Mouse (Mus musculus) spleen, adult 2 months (tissue): ENCODE results near the gene Cnot4. TPM values are rescaled to one million over a fixed set of nuclear protein-coding genes. Genes with fewer than 3 reads are reported as not detected.
A peak's percentile ranks its signal among the peaks of the same experiment; 100 is the strongest.

Source experiments
- DNase-seq, 2 experiments: peaks; one replicate each; pipeline versions ENCODE4 v3.0.0 to v3.0.0-alpha.2; 2012 to 2021; ENCODE audit warnings: low spot score in 2 of 2, low read depth in 1 of 2
- H3K27ac ChIP-seq: fragments of 200-500 bp; 2 replicates; pipeline ENCODE4 v1.5.1; 2012; ENCODE audit warnings: low read length, inconsistent platforms; ENCODE audit not compliant: insufficient read depth
- H3K27me3 ChIP-seq: fragments of 200-500 bp; 2 replicates; pipeline ENCODE4 v1.6.1; 2012; ENCODE audit warnings: mild to moderate bottlenecking, moderate library complexity, low read length, inconsistent platforms; ENCODE audit not compliant: control insufficient read depth, insufficient read depth
- H3K36me3 ChIP-seq: fragments of 200-500 bp; 2 replicates; pipeline ENCODE4 v1.6.1; 2012; ENCODE audit warnings: mild to moderate bottlenecking, low read length, inconsistent platforms; ENCODE audit not compliant: control insufficient read depth, insufficient read depth
- H3K4me1 ChIP-seq: fragments of 200-500 bp; 2 replicates; pipeline ENCODE4 v1.6.1; 2011; ENCODE audit warnings: inconsistent platforms; ENCODE audit not compliant: control insufficient read depth, insufficient read depth, insufficient read length
- H3K4me3 ChIP-seq: fragments of 200-500 bp; 2 replicates; pipeline ENCODE4 v1.5.1; 2011; ENCODE audit warnings: mild to moderate bottlenecking, inconsistent platforms; ENCODE audit not compliant: insufficient read depth, insufficient read length; ENCODE audit errors: extremely low read depth
- CTCF ChIP-seq: fragments of 200-500 bp; IDR thresholded peaks from 2 replicates; pipeline ENCODE4 v1.5.1; 2011; ENCODE audit warnings: mild to moderate bottlenecking, inconsistent platforms; ENCODE audit not compliant: insufficient read depth, insufficient read length, insufficient replicate concordance; ENCODE audit errors: extremely low read depth
- POLR2A ChIP-seq: fragments of 200-500 bp; IDR thresholded peaks from 2 replicates; pipeline ENCODE4 v1.6.1; 2011; ENCODE audit warnings: low read depth, low read length, inconsistent platforms
- WGBS: fragments of 180-500 bp; shearing (Covaris S2); methylation state at CpG from one replicate; pipeline ENCODE4 v1.1.7; 2018; 5-methylcytosine and 5-hydroxymethylcytosine counted together
- polyA plus RNA-seq: library from polyadenylated mRNA; depleted of rRNA; stranded (reverse); fragments of >200 nt; gene quantifications from 2 replicates; pipeline ENCODE4 v1.2.3, GENCODE M21; 2012

Gene Cnot4
- polyA plus RNA-seq, 1 experiment: 7.8 TPM

DNA sequence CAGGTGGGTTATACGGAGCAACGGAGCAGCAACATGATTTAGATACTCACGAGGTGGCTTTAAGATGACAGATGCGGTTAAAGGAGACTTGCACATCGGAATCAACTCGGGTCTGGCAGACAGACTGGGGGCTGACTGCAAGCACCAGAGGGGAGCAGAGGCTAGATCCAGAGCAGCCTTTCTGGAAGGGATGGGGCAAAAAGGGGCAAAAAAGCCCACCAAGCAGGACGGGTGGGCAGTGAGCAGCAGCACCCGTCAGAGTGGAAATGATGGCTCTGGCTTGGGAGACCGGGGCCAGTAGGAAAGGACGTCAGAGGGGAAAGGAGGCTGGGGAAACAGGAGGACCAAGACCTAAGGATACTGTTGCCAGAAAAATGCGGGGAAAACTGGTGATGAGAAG, 718 bp downstream of the Cnot4 start:
- no peak for DNase-seq

DNA sequence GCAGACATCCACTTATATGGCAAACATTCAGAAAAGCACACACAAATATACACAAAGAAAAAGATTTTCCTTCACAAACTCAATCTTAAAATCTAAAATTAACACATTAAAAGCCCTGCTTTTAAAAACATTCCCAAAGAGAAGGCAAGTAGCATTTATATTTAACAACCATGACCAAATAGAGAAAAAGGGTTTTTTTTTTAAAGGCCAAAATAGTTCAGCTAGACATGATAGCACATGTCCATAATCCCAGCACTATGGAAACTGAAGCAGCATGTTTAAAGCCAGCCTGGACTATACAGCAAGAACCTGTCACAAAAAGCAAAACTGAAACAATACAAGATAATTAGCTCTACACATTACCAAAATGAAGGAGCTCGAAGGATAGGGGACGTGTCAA, 11.0 kb downstream of the Cnot4 start:
- H3K4me3 ChIP-seq: no peak overlapping the region
- no peaks in the 10 kb centered on the region for H3K27me3 ChIP-seq
- no peak for TF ChIP-seq POLR2A
- TF ChIP-seq CTCF: no peak
- no peaks in the 10 kb centered on the region for H3K4me1 ChIP-seq
- DNase-seq: no peak
- WGBS: 94% methylated on average over 2 of the region's 2 CpGs
- H3K27ac ChIP-seq: no peak overlapping the region
- peaks cover 3% of the 10 kb centered on the region; the same call in 1 of the 2 replicates for H3K36me3 ChIP-seq

More for the DNA sequence above, 718 bp downstream of the Cnot4 start:
- no peaks in the 10 kb centered on the region for H3K36me3 ChIP-seq
- no peaks in the 10 kb centered on the region; the same call in 1 of the 2 replicates for H3K4me1 ChIP-seq
- WGBS: 1% methylated on average over 11 of the region's 11 CpGs
- TF ChIP-seq POLR2A (no peak), CTCF (no peak)
- H3K27me3 ChIP-seq: no peaks in the 10 kb centered on the region
- peak overlapping the region; percentile 6; the same call in 1 of the 2 replicates for H3K27ac ChIP-seq
- peak overlapping the region; percentile 89 for H3K4me3 ChIP-seq

DNA sequence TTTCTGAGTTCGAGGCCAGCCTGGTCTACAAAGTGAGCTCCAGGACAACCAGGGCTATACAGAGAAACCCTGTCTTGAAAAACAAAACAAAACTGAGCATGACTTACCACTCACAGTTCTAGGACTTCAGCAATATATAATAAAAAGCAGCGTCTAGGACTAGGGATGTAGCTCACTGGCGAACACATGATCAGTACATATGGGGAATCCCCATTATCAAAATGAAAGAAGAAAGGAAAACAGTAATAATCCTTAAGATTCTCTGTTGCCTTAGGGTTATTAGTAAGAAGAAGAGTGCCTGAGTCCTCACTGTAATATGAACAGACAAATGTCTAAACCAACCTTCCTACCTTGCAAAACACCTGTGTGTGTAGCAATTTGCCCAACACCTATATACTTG, 11.6 kb downstream of the Cnot4 start:
- Histone ChIP-seq H3K27ac (no peak overlapping the region), H3K36me3 (peaks cover 3% of the 10 kb centered on the region; the same call in 1 of the 2 replicates), H3K4me3 (no peak overlapping the region), H3K27me3 (no peaks in the 10 kb centered on the region), H3K4me1 (no peaks in the 10 kb centered on the region)
- WGBS: 90% methylated on average over 3 of the region's 3 CpGs
- no peak for DNase-seq
- no peak for TF ChIP-seq POLR2A
- TF ChIP-seq CTCF: no peak

DNA sequence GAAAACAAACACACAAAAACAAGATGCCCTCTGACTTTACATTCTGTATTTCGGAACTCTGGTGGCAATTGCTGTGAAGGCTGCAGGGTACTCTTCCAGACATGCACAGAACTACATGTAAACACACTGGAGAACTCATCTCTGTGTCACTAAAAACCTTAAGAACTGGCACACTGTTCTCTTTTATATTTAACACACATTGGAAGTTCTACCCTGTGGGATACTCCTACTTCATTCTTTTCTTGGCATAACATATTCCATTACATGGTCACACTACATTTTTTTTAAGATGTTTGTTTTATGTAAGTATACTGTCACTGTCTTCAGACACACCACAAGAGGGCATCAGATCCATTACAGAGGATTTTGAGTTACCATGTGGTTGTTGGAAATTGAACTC, 31.1 kb downstream of the Cnot4 start:
- H3K27me3 ChIP-seq: no peaks in the 10 kb centered on the region
- no peaks in the 10 kb centered on the region for H3K4me1 ChIP-seq
- no peak overlapping the region for H3K27ac ChIP-seq
- no peak overlapping the region for H3K4me3 ChIP-seq
- no peaks in the 10 kb centered on the region for H3K36me3 ChIP-seq
- TF ChIP-seq POLR2A (no peak), CTCF (no peak)
- WGBS: 93% methylated on average over 1 of the region's 1 CpGs
- no peak for DNase-seq

DNA sequence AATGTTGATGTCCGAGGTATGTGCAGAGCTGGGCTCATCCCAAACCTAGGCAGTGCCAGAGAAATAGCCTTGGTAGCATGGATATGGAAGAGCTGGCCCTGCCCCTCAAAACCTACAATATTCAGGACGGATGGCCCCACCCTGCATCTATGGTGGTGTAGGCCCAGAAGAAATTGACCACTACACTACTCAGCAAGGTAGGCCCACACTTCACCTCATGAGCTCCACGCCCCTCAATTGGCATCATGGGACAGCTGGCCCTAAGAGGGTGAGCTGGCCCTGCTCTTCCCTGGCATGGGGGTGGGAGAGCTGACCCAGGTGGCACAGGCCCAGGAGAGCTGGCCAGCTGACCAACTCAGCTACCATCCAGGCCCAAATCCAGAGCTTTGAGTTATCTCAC, 48.6 kb downstream of the Cnot4 start:
- Histone ChIP-seq H3K27me3 (no peaks in the 10 kb centered on the region), H3K4me3 (no peak overlapping the region), H3K27ac (no peak overlapping the region), H3K4me1 (no peaks in the 10 kb centered on the region), H3K36me3 (peaks cover 1% of the 10 kb centered on the region)
- no peak for DNase-seq
- 99% methylated on average over 3 of the region's 3 CpGs for WGBS
- TF ChIP-seq POLR2A: no peak
- TF ChIP-seq CTCF: no peak

DNA sequence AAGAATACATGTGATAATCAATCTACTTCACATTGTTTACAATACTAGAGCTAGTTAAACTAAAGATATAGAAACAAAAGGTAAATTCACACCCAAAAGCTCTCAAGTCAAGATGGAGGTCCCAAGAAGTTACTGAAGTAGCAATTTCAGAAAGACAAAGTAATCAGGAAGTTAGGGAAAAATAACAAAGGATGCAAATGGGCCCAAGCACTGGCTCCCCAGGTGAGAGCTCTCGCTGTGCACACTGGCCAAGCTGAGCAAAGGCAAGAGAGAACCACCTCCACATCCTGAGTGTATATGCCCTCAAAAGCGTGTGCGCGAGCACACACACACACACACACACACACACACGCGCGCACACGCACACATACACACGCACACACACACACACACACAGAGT, 58.4 kb downstream of the Cnot4 start:
- Histone ChIP-seq H3K4me1 (no peaks in the 10 kb centered on the region), H3K4me3 (no peak overlapping the region)
- WGBS: 96% methylated on average over 9 of the region's 9 CpGs

DNA sequence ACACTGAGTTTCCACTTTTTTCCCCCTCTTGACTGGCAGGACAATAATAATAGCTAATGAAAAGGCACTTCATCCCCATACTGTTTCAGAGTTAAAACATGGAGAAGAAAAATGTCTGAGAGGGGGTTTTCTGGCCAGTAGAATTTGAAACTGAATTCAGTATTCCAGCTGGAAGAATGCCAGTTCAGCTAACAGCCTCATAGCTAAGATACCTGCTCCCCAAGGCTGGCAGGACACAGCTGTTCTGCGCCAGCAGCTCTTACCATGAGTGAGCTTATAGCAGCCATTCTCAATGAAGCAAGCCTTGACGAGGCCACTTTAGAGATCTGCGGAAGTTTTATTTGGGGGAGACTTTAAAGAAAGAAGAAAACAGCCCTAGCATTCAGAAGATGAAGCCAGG, 62.3 kb downstream of the Cnot4 start:
- Histone ChIP-seq H3K27me3 (no peaks in the 10 kb centered on the region), H3K4me3 (no peak overlapping the region), H3K27ac (no peak overlapping the region), H3K36me3 (peaks cover 9% of the 10 kb centered on the region), H3K4me1 (no peaks in the 10 kb centered on the region)
- 93% methylated on average over 3 of the region's 3 CpGs for WGBS
- TF ChIP-seq CTCF: no peak
- no peak for TF ChIP-seq POLR2A
- no peak for DNase-seq

More for the DNA sequence above, 58.4 kb downstream of the Cnot4 start:
- Histone ChIP-seq H3K27ac (no peak overlapping the region), H3K27me3 (no peaks in the 10 kb centered on the region), H3K36me3 (peaks cover 6% of the 10 kb centered on the region)
- TF ChIP-seq POLR2A (no peak), CTCF (no peak)
- DNase-seq: no peak
